ENCODE assay signal across 26 mouse cellular contexts in the genomic region with DNA sequence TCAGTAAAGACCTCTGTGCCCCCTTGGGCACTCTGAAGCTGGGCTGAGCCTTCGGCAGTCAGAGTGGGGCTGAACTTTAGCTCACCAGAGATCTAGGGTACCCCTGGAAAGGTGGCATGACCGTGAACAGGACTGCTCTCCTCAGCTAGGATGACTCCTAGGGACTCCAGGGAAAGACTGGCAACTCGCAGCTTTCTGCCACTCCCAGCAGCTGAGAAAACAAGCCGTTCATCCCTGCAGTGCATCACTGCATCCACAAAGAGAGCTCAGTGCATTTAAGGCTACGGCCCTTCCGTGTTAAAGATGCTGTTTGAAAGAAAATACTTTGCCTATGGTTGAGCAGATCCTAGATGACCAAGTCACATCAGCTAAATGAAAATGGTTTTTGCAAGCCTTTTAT.
DNase-seq lines count a peak whose midpoint lies in the region; ATAC-seq and TF ChIP-seq lines count a peak whose summit lies in the region.
"Had no signal": no experiment of that assay in that cellular context is flagged by ENCODE, and none has a peak within 500 bp of the region (broad histone marks: within the 10 kb centered on the region; RNA-seq: fewer than 3 reads in every experiment).

No protein-coding gene starts in this region.

- ATAC-seq in kidney, embryonic 16.5 days (ENCODE audit: low FRiP score, low TSS enrichment), result peak; percentile 59; the same call in 1 of the 2 replicates
- ATAC-seq: forebrain, embryonic 14.5 days; forebrain, postnatal 0 days; hindbrain, embryonic 16.5 days; intestine, embryonic 15.5 days had no signal

- no peaks in the 10 kb centered on the region for H3K36me3 ChIP-seq in kidney, embryonic 16.5 days (ENCODE audit: insufficient read depth, low read length)
- no peaks in the 10 kb centered on the region for H3K36me3 ChIP-seq in myocyte (ENCODE audit: control insufficient read depth, insufficient read depth)
- H3K36me3 ChIP-seq: embryonic facial prominence, embryonic 12.5 days; embryonic facial prominence, embryonic 15.5 days; heart, embryonic 12.5 days; heart, embryonic 15.5 days; hindbrain, embryonic 10.5 days; hindbrain, embryonic 13.5 days; intestine, embryonic 15.5 days had no signal

- H3K9me3 ChIP-seq in kidney, embryonic 16.5 days (ENCODE audit: low read length), result no peaks in the 10 kb centered on the region
- H3K9me3 ChIP-seq: embryonic facial prominence, embryonic 12.5 days; embryonic facial prominence, embryonic 15.5 days; heart, embryonic 12.5 days; heart, embryonic 15.5 days; hindbrain, embryonic 10.5 days; hindbrain, embryonic 13.5 days; intestine, embryonic 15.5 days had no signal

- TF ChIP-seq POLR2A in myocyte (IDR thresholded peaks at IDR 0.05; ENCODE audit: insufficient read length, low read depth), result no peak

- 29% methylated on average over 6 of the region's 6 CpGs for WGBS in kidney, embryonic 16.5 days

- no peak overlapping the region for H3ac ChIP-seq in myocyte (ENCODE audit: control insufficient read depth, insufficient read length)

- H3K27me3 ChIP-seq in kidney, embryonic 16.5 days (ENCODE audit: insufficient read depth, low read length), result no peaks in the 10 kb centered on the region
- H3K27me3 ChIP-seq in myocyte (ENCODE audit: control insufficient read depth, insufficient read depth, insufficient read length), result no peaks in the 10 kb centered on the region
- H3K27me3 ChIP-seq: embryonic facial prominence, embryonic 12.5 days; embryonic facial prominence, embryonic 15.5 days; heart, embryonic 12.5 days; heart, embryonic 15.5 days; hindbrain, embryonic 13.5 days; intestine, embryonic 15.5 days had no signal

- H3K4me3 ChIP-seq in kidney, embryonic 16.5 days (ENCODE audit: low read length), result no peak overlapping the region
- no peak overlapping the region for H3K4me3 ChIP-seq in myocyte
- H3K4me3 ChIP-seq: embryonic facial prominence, embryonic 12.5 days; embryonic facial prominence, embryonic 15.5 days; gastrocnemius, adult 2 months; heart, embryonic 12.5 days; heart, embryonic 15.5 days; hindbrain, embryonic 10.5 days; hindbrain, embryonic 13.5 days; intestine, embryonic 15.5 days had no signal

- intact Hi-C loops in gastrocnemius, postnatal 14 days (cut with DNase I; ENCODE audit: low total_unique reads), result no loop called here

- H3K27ac ChIP-seq in kidney, embryonic 16.5 days (ENCODE audit: low read length), result no peak overlapping the region
- H3K27ac ChIP-seq: embryonic facial prominence, embryonic 12.5 days; embryonic facial prominence, embryonic 15.5 days; gastrocnemius, adult 2 months; heart, embryonic 15.5 days; hindbrain, embryonic 10.5 days; hindbrain, embryonic 13.5 days; intestine, embryonic 15.5 days had no signal

- no peak overlapping the region for H3K9ac ChIP-seq in kidney, embryonic 16.5 days (replicated peaks; ENCODE audit: low read length)
- H3K9ac ChIP-seq: embryonic facial prominence, embryonic 12.5 days; embryonic facial prominence, embryonic 15.5 days; forebrain, postnatal 0 days; heart, embryonic 12.5 days; heart, embryonic 15.5 days; hindbrain, embryonic 13.5 days; intestine, embryonic 15.5 days had no signal

- H3K79me2 ChIP-seq in myocyte (ENCODE audit: control insufficient read depth, insufficient read depth), result no peaks in the 10 kb centered on the region

- no peaks in the 10 kb centered on the region for H3K4me1 ChIP-seq in kidney, embryonic 16.5 days (ENCODE audit: insufficient read depth, low read length)
- H3K4me1 ChIP-seq: embryonic facial prominence, embryonic 12.5 days; heart, embryonic 12.5 days; heart, embryonic 15.5 days; hindbrain, embryonic 10.5 days; hindbrain, embryonic 13.5 days; intestine, embryonic 15.5 days had no signal

- H3K4me2 ChIP-seq in kidney, embryonic 16.5 days (replicated peaks; ENCODE audit: low read depth, low read length), result no peak overlapping the region
- peak overlapping the region; percentile 21 for H3K4me2 ChIP-seq in myocyte (ENCODE audit: low read depth)
- H3K4me2 ChIP-seq: embryonic facial prominence, embryonic 12.5 days; embryonic facial prominence, embryonic 15.5 days; heart, embryonic 12.5 days; heart, embryonic 15.5 days; hindbrain, embryonic 13.5 days; intestine, embryonic 15.5 days had no signal

- DNase-seq in embryo, embryonic 10 days (ENCODE audit: low spot score), result peak; percentile 30
- no peak for DNase-seq in embryo, embryonic 9.5 days (ENCODE audit: extremely low spot score)
- DNase-seq in kidney, postnatal 14 days, result no peak
- no peak for DNase-seq in gastrocnemius, postnatal 14 days
- DNase-seq: adrenal gland, adult 2 months; adrenal gland, postnatal 25 days; cerebellum, adult 18-20 months; cerebellum, adult 9-10 months; cerebellum, postnatal 14 days; forebrain, postnatal 0 days; gastrocnemius, adult 2 months; gastrocnemius, postnatal 25 days; heart, postnatal 10 days; heart, postnatal 36 days; kidney, adult 11 months had no signal

TF ChIP-seq in myocyte, 11 proteins besides CTCF, POLR2A, EP300 and RAD21:
- no peak for TF ChIP-seq TCF3 (IDR thresholded peaks at IDR 0.05; ENCODE audit: insufficient read length, low read depth)
- TF ChIP-seq TCF12 (IDR thresholded peaks at IDR 0.05; ENCODE audit: insufficient read depth, poor library complexity, severe bottlenecking), result no peak
- peak in 1 of 3 experiments; percentile 71 for TF ChIP-seq MYOD1 (IDR thresholded peaks at IDR 0.05; ENCODE audit: control insufficient read depth in 1 of 3, insufficient read length in 2 of 3, low read depth in 2 of 3)
TF ChIP-seq in myocyte: peak in this region for 1.
